Mouse (Mus musculus): ENCODE data around the gene 6330409D20Rik.
A peak's percentile ranks its signal among the peaks of the same experiment; 100 is the strongest.

6330409D20Rik gene

GRCm38 (mm10) chr2:32752181-32752580, 11.4 kb upstream of the 6330409D20Rik start:
- no peak for DNase-seq

- DNase-seq, result no peak
Observed at GRCm38 (mm10) chr2:32751665-32752033, 10.8 kb upstream of the 6330409D20Rik start.

- DNase-seq, result no peak
Observed at GRCm38 (mm10) chr2:32750887-32751664, 10.3 kb upstream of the 6330409D20Rik start.

- no peak for DNase-seq
Observed at GRCm38 (mm10) chr2:32750199-32750598, 9.4 kb upstream of the 6330409D20Rik start.

GRCm38 (mm10) chr2:32749082-32749481, 8.3 kb upstream of the 6330409D20Rik start:
- no peak for DNase-seq

GRCm38 (mm10) chr2:32744272-32744982, 3.6 kb upstream of the 6330409D20Rik start:
- no peak for DNase-seq

GRCm38 (mm10) chr2:32742173-32742531, 1.3 kb upstream of the 6330409D20Rik start:
- DNase-seq, result peak; percentile 89

- peak; percentile 72 for DNase-seq
Observed at GRCm38 (mm10) chr2:32741273-32742172, 707 bp upstream of the 6330409D20Rik start.

GRCm38 (mm10) chr2:32739311-32739710, 1.5 kb downstream of the 6330409D20Rik start:
- DNase-seq, result no peak

GRCm38 (mm10) chr2:32737008-32737407, 3.8 kb downstream of the 6330409D20Rik start:
- DNase-seq, result no peak

- DNase-seq, result no peak
Observed at GRCm38 (mm10) chr2:32736306-32736829, 4.4 kb downstream of the 6330409D20Rik start.

- no peak for DNase-seq
Observed at GRCm38 (mm10) chr2:32734933-32735332, 5.9 kb downstream of the 6330409D20Rik start.

- DNase-seq, result no peak
Observed at GRCm38 (mm10) chr2:32734480-32734879, 6.3 kb downstream of the 6330409D20Rik start.

GRCm38 (mm10) chr2:32732695-32733094, 8.1 kb downstream of the 6330409D20Rik start:
- DNase-seq, result no peak

- no peak for DNase-seq
Observed at GRCm38 (mm10) chr2:32731911-32732310, 8.9 kb downstream of the 6330409D20Rik start.

GRCm38 (mm10) chr2:32730854-32731253, 10.0 kb downstream of the 6330409D20Rik start:
- DNase-seq, result no peak

- no peak for DNase-seq
Observed at GRCm38 (mm10) chr2:32729547-32729946, 11.3 kb downstream of the 6330409D20Rik start.

GRCm38 (mm10) chr2:32728463-32728862, 12.4 kb downstream of the 6330409D20Rik start:
- no peak for DNase-seq

GRCm38 (mm10) chr2:32727435-32727834, 13.4 kb downstream of the 6330409D20Rik start:
- DNase-seq, result peak; percentile 83

GRCm38 (mm10) chr2:32724832-32725790, 15.7 kb downstream of the 6330409D20Rik start:
- no peak for DNase-seq

GRCm38 (mm10) chr2:32724149-32724548, 16.7 kb downstream of the 6330409D20Rik start:
- no peak for DNase-seq

- DNase-seq, result no peak
Observed at GRCm38 (mm10) chr2:32722581-32722980, 18.2 kb downstream of the 6330409D20Rik start.
